Mouse (Mus musculus): ENCODE measurements around the gene Hrh1. TPM values are rescaled to one million over a fixed set of nuclear protein-coding genes. Genes with fewer than 3 reads are reported as not detected.
A peak's percentile ranks its signal among the peaks of the same experiment; 100 is the strongest.

Gene Hrh1
- polyA plus RNA-seq (2012; ENCODE audit: insufficient read depth, insufficient read length, missing spikeins), result 0.66 and 0.76 TPM in 2 replicates

DNA sequence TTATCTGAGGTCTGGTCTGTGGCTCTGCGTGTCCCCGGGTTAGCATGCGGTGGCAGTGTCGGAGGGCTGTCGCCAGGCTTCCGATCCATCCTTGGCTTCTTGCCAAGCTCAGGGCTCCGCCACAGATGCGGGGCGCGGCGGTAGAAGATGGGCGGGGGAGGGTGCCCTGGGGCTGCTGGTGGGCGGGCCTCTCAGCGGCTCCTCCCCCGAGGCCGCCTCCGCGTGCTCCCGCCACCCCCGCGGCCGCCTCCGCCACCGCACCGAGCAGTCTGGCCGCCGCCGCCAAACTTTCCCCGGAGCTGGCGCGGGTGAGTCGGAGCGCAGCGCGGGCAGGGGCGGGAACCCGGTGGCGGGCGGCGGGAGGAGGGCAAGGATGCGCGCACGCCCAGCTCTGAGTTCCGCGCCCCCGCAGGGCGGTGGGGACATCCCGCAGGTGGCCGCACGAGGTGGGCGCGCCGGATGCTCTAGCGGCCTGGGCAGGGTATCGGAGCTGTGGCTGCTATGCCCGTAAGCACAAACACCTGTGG lies at the start of gene Hrh1:
Gene Hrh1 (plus strand): TSS at position 246 of the 527 bp plus-strand sequence.
- TF ChIP-seq CTCF (IDR thresholded peaks at IDR 0.05; ENCODE audit: low read depth, low read length), result no peak
- no peak for TF ChIP-seq POLR2A (IDR thresholded peaks at IDR 0.05; ENCODE audit: borderline replicate concordance, low read depth, low read length)
- H3K27ac ChIP-seq (ENCODE audit: insufficient read depth, low read depth, low read length), result no peak within 1 kb of the TSS
- peak within 1 kb of the TSS; percentile 67 for H3K4me3 ChIP-seq (ENCODE audit: insufficient read depth, low read length)
- H3K4me1 ChIP-seq (ENCODE audit: control insufficient read depth, insufficient read depth, low read length), result peaks cover 49% of the 10 kb centered on the region

DNA sequence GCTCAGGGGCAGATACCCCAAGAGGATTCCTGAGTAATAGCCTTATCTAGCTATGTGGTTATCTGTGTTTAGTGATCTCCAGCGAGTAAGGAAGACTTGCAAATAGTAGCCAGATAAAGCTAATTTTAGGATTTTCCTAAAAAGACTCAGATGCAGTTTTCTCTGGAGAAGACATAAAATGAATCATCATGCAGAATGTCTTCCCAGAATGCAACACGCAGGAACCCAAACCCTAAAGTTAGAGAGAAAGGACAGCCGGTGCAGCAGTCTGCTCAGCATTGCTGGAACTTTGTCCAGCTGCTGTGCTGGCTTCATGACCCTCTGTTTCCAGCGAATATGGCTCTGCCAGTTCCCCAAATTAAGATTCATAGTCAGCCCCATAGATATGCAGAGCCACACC lies 43.1 kb upstream of the Hrh1 start:
- peaks cover 19% of the 10 kb centered on the region for H3K4me1 ChIP-seq (ENCODE audit: control insufficient read depth, insufficient read depth, low read length)
- H3K4me3 ChIP-seq (ENCODE audit: insufficient read depth, low read length), result no peak overlapping the region
- no peak for TF ChIP-seq POLR2A (IDR thresholded peaks at IDR 0.05; ENCODE audit: borderline replicate concordance, low read depth, low read length)
- no peak for TF ChIP-seq CTCF (IDR thresholded peaks at IDR 0.05; ENCODE audit: low read depth, low read length)
- no peak overlapping the region for H3K27ac ChIP-seq (ENCODE audit: insufficient read depth, low read depth, low read length)

DNA sequence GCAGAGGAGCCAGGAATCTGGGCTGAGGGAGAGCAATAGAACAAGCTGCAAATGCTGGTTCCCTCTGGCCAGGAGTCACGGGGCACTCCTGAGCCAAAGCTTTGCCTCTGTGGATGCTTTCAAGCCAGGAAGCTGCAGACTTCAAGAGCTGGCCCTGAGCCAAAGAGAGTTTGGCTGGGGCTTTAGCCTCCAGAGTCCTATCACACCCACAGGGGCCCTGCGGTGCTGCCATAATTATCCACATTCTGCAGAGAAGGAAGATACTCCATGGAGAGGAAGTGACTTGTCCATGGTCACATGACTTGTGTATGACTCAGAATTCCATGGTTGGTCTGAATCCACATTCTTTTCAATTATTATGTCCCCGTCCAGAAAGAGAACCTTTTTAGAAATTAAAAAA lies 39.6 kb upstream of the Hrh1 start:
- TF ChIP-seq CTCF (IDR thresholded peaks at IDR 0.05; ENCODE audit: low read depth, low read length), result no peak
- no peak for TF ChIP-seq POLR2A (IDR thresholded peaks at IDR 0.05; ENCODE audit: borderline replicate concordance, low read depth, low read length)
- Histone ChIP-seq H3K4me1 (ENCODE audit: control insufficient read depth, insufficient read depth, low read length) (peaks cover 45% of the 10 kb centered on the region), H3K27ac (ENCODE audit: insufficient read depth, low read depth, low read length) (peak overlapping the region; percentile 64), H3K4me3 (ENCODE audit: insufficient read depth, low read length) (no peak overlapping the region)

DNA sequence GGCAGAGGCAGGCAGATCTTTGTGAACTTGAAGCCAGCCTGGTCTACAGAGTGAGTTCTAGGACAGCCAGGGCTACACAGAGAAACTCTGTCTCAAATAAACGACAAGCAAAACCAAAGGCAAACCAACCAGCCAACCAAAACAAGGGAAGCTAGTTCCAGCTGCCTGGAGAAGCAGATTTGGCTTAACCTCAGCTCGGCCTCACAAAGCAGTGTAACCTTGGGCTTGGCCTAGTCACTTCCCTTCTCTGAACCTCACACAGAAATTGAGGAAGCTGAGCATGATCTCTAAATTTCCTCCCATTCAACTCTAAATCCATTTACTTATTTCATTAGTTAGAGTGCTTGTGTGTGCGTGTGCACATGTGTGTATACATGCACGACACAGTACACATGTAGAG lies 35.4 kb upstream of the Hrh1 start:
- Histone ChIP-seq H3K4me1 (ENCODE audit: control insufficient read depth, insufficient read depth, low read length) (peaks cover 71% of the 10 kb centered on the region), H3K27ac (ENCODE audit: insufficient read depth, low read depth, low read length) (peak overlapping the region; percentile 84), H3K4me3 (ENCODE audit: insufficient read depth, low read length) (no peak overlapping the region)
- TF ChIP-seq CTCF (IDR thresholded peaks at IDR 0.05; ENCODE audit: low read depth, low read length) (no peak), POLR2A (IDR thresholded peaks at IDR 0.05; ENCODE audit: borderline replicate concordance, low read depth, low read length) (no peak)

DNA sequence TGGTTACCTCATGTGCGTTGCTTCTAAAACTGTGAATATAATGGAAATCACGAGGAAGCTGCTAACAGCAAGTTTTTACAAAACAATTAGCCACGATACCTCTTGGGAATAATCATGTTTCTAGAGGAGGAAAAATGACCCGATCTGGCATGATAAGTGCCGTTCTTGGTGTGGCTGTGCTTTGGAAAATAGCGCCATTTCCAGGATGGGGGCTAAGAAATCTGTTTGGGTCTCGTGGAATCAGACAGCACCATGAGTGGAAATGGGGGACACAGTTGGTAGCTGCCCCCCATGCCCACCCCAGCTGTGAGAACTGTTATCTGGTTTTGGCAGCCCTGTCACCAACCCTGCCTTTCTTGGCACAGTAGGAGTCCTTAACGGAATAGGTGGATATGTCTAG lies 34.0 kb upstream of the Hrh1 start:
- TF ChIP-seq POLR2A (IDR thresholded peaks at IDR 0.05; ENCODE audit: borderline replicate concordance, low read depth, low read length), result no peak
- no peak for TF ChIP-seq CTCF (IDR thresholded peaks at IDR 0.05; ENCODE audit: low read depth, low read length)
- peak overlapping the region; percentile 85 for H3K27ac ChIP-seq (ENCODE audit: insufficient read depth, low read depth, low read length)
- H3K4me3 ChIP-seq (ENCODE audit: insufficient read depth, low read length), result no peak overlapping the region
- H3K4me1 ChIP-seq (ENCODE audit: control insufficient read depth, insufficient read depth, low read length), result peaks cover 60% of the 10 kb centered on the region

DNA sequence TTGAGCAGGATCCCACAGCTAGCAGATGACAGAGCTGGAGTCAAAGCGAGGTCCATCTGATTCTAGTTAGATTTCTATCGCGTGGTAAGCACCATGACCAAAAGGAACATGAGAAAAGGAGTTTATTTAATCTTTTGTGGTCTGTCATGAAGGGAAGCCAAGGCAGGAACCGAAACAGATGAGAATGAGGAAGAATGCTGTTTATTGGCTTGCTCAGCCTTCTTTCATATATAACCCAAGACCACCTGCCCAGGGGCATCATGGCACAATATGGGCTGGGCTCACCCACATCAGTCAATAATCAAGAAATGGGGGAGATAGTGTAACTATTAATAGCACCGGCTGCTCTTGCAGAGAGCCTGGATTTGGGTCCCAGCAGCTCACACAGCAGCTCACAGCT lies 33.0 kb upstream of the Hrh1 start:
- Histone ChIP-seq H3K4me3 (ENCODE audit: insufficient read depth, low read length) (no peak overlapping the region), H3K27ac (ENCODE audit: insufficient read depth, low read depth, low read length) (peak overlapping the region; percentile 85), H3K4me1 (ENCODE audit: control insufficient read depth, insufficient read depth, low read length) (peaks cover 56% of the 10 kb centered on the region)
- no peak for TF ChIP-seq POLR2A (IDR thresholded peaks at IDR 0.05; ENCODE audit: borderline replicate concordance, low read depth, low read length)
- TF ChIP-seq CTCF (IDR thresholded peaks at IDR 0.05; ENCODE audit: low read depth, low read length), result no peak

DNA sequence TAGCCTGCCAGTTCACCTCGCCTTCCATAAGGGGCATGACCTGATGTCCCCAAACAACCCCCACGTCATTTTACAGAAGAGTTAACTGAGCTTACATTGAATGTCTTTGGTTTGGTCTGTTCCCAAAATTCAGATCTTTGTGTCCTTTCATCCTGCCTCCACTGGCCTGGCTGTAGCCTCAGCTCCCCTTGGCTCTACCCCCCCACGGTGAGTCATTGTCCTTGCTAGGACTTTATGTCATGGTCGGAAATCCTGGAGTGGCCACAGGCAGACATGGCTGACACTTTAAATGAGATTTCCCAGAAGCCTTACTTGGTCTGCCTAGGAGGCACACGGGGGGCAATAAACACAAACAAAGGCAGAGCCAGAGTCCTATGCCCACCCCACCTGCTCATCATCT lies 31.5 kb upstream of the Hrh1 start:
- no peak for TF ChIP-seq CTCF (IDR thresholded peaks at IDR 0.05; ENCODE audit: low read depth, low read length)
- no peak for TF ChIP-seq POLR2A (IDR thresholded peaks at IDR 0.05; ENCODE audit: borderline replicate concordance, low read depth, low read length)
- Histone ChIP-seq H3K27ac (ENCODE audit: insufficient read depth, low read depth, low read length) (no peak overlapping the region), H3K4me3 (ENCODE audit: insufficient read depth, low read length) (no peak overlapping the region), H3K4me1 (ENCODE audit: control insufficient read depth, insufficient read depth, low read length) (peaks cover 47% of the 10 kb centered on the region)

DNA sequence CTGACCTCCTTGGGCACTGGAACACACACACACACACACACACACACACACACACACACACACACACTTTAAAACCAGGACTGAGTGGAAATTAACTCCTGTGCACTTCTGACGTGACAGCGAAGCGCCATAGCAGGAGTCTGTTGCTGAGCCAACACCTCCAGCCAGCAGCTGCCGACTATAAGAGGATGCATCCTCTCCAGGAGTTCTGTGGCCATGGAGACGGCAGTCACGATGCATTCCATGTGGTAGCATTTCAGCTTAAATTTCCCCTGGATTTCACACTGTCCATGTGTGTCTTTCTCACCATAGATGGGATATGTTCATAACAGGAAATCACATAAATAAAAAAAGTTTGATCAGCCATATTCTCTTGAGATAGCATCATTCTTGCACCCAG lies 30.1 kb upstream of the Hrh1 start:
- no peak overlapping the region for H3K4me3 ChIP-seq (ENCODE audit: insufficient read depth, low read length)
- TF ChIP-seq POLR2A (IDR thresholded peaks at IDR 0.05; ENCODE audit: borderline replicate concordance, low read depth, low read length), result no peak
- no peak for TF ChIP-seq CTCF (IDR thresholded peaks at IDR 0.05; ENCODE audit: low read depth, low read length)
- H3K4me1 ChIP-seq (ENCODE audit: control insufficient read depth, insufficient read depth, low read length), result peaks cover 34% of the 10 kb centered on the region
- no peak overlapping the region for H3K27ac ChIP-seq (ENCODE audit: insufficient read depth, low read depth, low read length)

DNA sequence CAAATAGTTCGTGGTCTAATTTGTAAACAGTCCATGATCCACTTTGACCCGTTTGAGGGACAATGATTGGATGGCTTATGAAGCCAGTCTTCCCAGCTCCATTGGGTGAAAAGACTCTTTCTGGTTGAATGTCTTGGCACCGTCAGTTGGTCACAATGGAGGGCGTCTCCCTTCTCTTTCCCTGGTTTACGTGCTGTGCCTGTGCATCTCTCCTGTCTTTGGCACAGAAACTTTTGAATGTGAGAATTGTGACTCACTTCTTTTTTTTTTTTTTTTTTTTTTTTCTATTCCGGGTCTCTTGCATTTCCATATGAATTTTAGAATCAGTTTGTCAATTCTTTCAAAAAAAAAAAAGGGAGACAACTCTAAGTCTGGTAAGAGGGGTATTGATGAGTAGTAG lies 29.5 kb upstream of the Hrh1 start:
- Histone ChIP-seq H3K27ac (ENCODE audit: insufficient read depth, low read depth, low read length) (no peak overlapping the region), H3K4me3 (ENCODE audit: insufficient read depth, low read length) (no peak overlapping the region), H3K4me1 (ENCODE audit: control insufficient read depth, insufficient read depth, low read length) (peaks cover 30% of the 10 kb centered on the region)
- TF ChIP-seq CTCF (IDR thresholded peaks at IDR 0.05; ENCODE audit: low read depth, low read length) (no peak), POLR2A (IDR thresholded peaks at IDR 0.05; ENCODE audit: borderline replicate concordance, low read depth, low read length) (no peak)

DNA sequence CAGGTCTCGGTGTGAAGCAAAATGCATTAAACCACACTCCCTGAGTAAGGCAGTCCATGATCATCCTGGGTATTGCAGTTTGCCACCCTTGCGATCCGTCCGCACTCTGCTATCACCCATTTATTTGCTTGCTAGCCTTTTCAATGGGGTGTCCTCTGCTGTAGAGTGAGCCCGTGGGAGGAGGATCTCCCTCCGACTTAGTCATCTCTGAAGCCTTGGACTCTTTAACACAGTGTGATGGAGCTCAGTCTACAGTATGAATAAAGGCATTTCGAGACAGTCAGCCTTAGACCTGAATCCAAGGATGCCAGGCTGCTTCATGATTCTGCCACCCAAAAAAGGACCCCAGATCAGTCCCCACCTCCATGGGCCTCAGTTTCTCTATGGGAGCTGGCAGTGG lies 25.0 kb upstream of the Hrh1 start:
- Histone ChIP-seq H3K4me1 (ENCODE audit: control insufficient read depth, insufficient read depth, low read length) (no peaks in the 10 kb centered on the region), H3K27ac (ENCODE audit: insufficient read depth, low read depth, low read length) (no peak overlapping the region), H3K4me3 (ENCODE audit: insufficient read depth, low read length) (no peak overlapping the region)
- TF ChIP-seq CTCF (IDR thresholded peaks at IDR 0.05; ENCODE audit: low read depth, low read length), result no peak
- no peak for TF ChIP-seq POLR2A (IDR thresholded peaks at IDR 0.05; ENCODE audit: borderline replicate concordance, low read depth, low read length)

DNA sequence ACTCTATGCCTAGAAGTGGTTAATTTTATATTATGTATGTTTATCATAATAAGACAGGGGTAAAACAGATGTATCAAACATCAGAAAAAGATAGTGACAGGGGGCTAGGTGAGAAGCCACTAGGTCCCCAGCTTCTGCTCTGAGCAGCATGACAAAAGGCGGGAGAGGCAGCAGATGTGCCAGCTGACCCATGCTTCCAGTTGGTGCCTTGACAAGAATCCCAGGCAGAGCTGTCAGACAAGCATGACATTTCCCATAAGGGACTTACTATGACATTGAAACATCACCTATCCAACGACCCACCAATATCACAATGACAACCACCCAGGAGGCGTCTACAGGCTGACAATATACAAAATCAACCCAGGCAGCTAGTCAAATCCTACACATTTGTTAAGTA lies 16.9 kb upstream of the Hrh1 start:
- Histone ChIP-seq H3K4me1 (ENCODE audit: control insufficient read depth, insufficient read depth, low read length) (0 out of 2 replicates have a peak, but pooled peaks cover 6% of the 10 kb centered on the region), H3K4me3 (ENCODE audit: insufficient read depth, low read length) (no peak overlapping the region), H3K27ac (ENCODE audit: insufficient read depth, low read depth, low read length) (no peak overlapping the region)
- TF ChIP-seq POLR2A (IDR thresholded peaks at IDR 0.05; ENCODE audit: borderline replicate concordance, low read depth, low read length) (no peak), CTCF (IDR thresholded peaks at IDR 0.05; ENCODE audit: low read depth, low read length) (no peak)
